Mouse (Mus musculus) midbrain, embryonic 16.5 days (tissue): ENCODE results near the gene Il25. TPM values are rescaled to one million over a fixed set of nuclear protein-coding genes. Genes with fewer than 3 reads are reported as not detected.

Experiments used
- ATAC-seq: fragments of 200-750 bp; cut with Nextera tagmentation; 2 replicates; pipeline ENCODE4 v1.8.0; 2017; ENCODE audit warnings: moderate TSS enrichment
- H3K27ac ChIP-seq: fragments of 300-500 bp; sonication (generic); 2 replicates; pipeline ENCODE4 v1.5.1; 2014; ENCODE audit warnings: mild to moderate bottlenecking, low read length, mixed read lengths
- H3K27me3 ChIP-seq: fragments of 300-500 bp; sonication (generic); 2 replicates; pipeline ENCODE4 v1.6.1; 2014; ENCODE audit warnings: low read depth, low read length, mixed read lengths; ENCODE audit not compliant: control insufficient read depth, insufficient read depth
- H3K36me3 ChIP-seq: fragments of 300-500 bp; sonication (generic); 2 replicates; pipeline ENCODE4 v1.6.1; 2014; ENCODE audit warnings: mild to moderate bottlenecking, low read length, moderate library complexity, mixed read lengths; ENCODE audit not compliant: control insufficient read depth, insufficient read depth
- H3K4me1 ChIP-seq: fragments of 300-500 bp; sonication (generic); 2 replicates; pipeline ENCODE4 v1.6.1; 2014; ENCODE audit warnings: mild to moderate bottlenecking, low read length, mixed read lengths; ENCODE audit not compliant: control insufficient read depth, insufficient read depth
- H3K4me2 ChIP-seq: fragments of 300-500 bp; sonication (generic); 2 replicates; pipeline ENCODE4 v1.6.1; 2014; ENCODE audit warnings: mild to moderate bottlenecking, low read length, mixed read lengths
- H3K4me3 ChIP-seq: fragments of 300-500 bp; sonication (generic); 2 replicates; pipeline ENCODE4 v1.5.1; 2014; ENCODE audit warnings: low read depth, mild to moderate bottlenecking, low read length, moderate library complexity, mixed read lengths
- H3K9ac ChIP-seq: fragments of 300-500 bp; sonication (generic); 2 replicates; pipeline ENCODE4 v1.6.1; 2014; ENCODE audit warnings: low read depth, low read length, mixed read lengths
- H3K9me3 ChIP-seq: fragments of 300-500 bp; sonication (generic); replicated peaks from 2 replicates; pipeline ENCODE4 v1.6.1; 2014; ENCODE audit warnings: mild to moderate bottlenecking, low read length, mixed read lengths; ENCODE audit not compliant: control insufficient read depth, poor library complexity, severe bottlenecking
- WGBS: fragments of 180-500 bp; shearing (Covaris S2); extraction: QIAGEN DNeasy Blood & Tissue Kit; methylation state at CpG from one replicate; pipeline ENCODE4 v1.1.7; 2014; 5-methylcytosine and 5-hydroxymethylcytosine counted together
- polyA plus RNA-seq: library from polyadenylated mRNA; unstranded; fragments of >200 nt; fragmentation: Nextera tagmentation; extraction: Ambion mirVana; gene quantifications from 2 replicates; pipeline ENCODE4 v1.2.1, GENCODE M21; 2015

The Il25 gene
- polyA plus RNA-seq, 1 experiment from 2014 or later: 0.51 TPM

- Histone ChIP-seq H3K27me3 (no peaks in the 10 kb centered on the region), H3K4me1 (peaks cover 24% of the 10 kb centered on the region), H3K36me3 (peaks cover under 1% of the 10 kb centered on the region; the same call in 1 of the 2 replicates), H3K9me3 (no peaks in the 10 kb centered on the region), H3K4me3 (peak within 1 kb of the TSS; percentile 54), H3K9ac (peak within 1 kb of the TSS; percentile 79), H3K27ac (peak within 1 kb of the TSS; percentile 87), H3K4me2 (peak within 1 kb of the TSS; percentile 95)
- WGBS: 2% methylated on average over 57 of the region's 57 CpGs
- peak; percentile 68 for ATAC-seq
These were observed 6.8 kb upstream of the Il25 start, which contains the start of gene Efs for GRCm38 (mm10) chr14:54925349-54926342. Gene Efs, minus strand, starts transcription at chr14:54926126.

GRCm38 (mm10) chr14:54926401-54927158, 5.9 kb upstream of the Il25 start:
- H3K4me2 ChIP-seq: peak overlapping the region; percentile 95
- H3K4me1 ChIP-seq: peaks cover 26% of the 10 kb centered on the region
- H3K27ac ChIP-seq: peak overlapping the region; percentile 87
- H3K9me3 ChIP-seq: no peaks in the 10 kb centered on the region
- WGBS: under 1% methylated on average over 34 of the region's 58 CpGs
- ATAC-seq: peak; percentile 63
- H3K9ac ChIP-seq: peak overlapping the region; percentile 79
- H3K36me3 ChIP-seq: no peaks in the 10 kb centered on the region
- peak overlapping the region; percentile 54 for H3K4me3 ChIP-seq
- no peaks in the 10 kb centered on the region for H3K27me3 ChIP-seq

- Histone ChIP-seq H3K4me2 (peak overlapping the region; percentile 95), H3K27ac (peak overlapping the region; percentile 87), H3K4me3 (no peak overlapping the region; the same call in 1 of the 2 replicates), H3K36me3 (no peaks in the 10 kb centered on the region), H3K27me3 (no peaks in the 10 kb centered on the region), H3K4me1 (peaks cover 26% of the 10 kb centered on the region), H3K9me3 (no peaks in the 10 kb centered on the region), H3K9ac (peak overlapping the region; percentile 79)
- 17% methylated on average over 7 of the region's 7 CpGs for WGBS
- ATAC-seq: no peak
These were observed 5.2 kb upstream of the Il25 start for GRCm38 (mm10) chr14:54927296-54927695.

- no peaks in the 10 kb centered on the region for H3K27me3 ChIP-seq
- H3K4me2 ChIP-seq: no peak overlapping the region
- no peak overlapping the region for H3K27ac ChIP-seq
- ATAC-seq: no peak
- no peak overlapping the region for H3K4me3 ChIP-seq
- H3K36me3 ChIP-seq: no peaks in the 10 kb centered on the region
- WGBS: 87% methylated on average over 5 of the region's 5 CpGs
- H3K9me3 ChIP-seq: no peaks in the 10 kb centered on the region
- no peak overlapping the region for H3K9ac ChIP-seq
- peaks cover 25% of the 10 kb centered on the region for H3K4me1 ChIP-seq
These were observed 2.7 kb upstream of the Il25 start for GRCm38 (mm10) chr14:54929801-54930200.

GRCm38 (mm10) chr14:54930431-54930830, 2.1 kb upstream of the Il25 start:
- no peak overlapping the region for H3K27ac ChIP-seq
- peaks cover 21% of the 10 kb centered on the region for H3K4me1 ChIP-seq
- H3K4me3 ChIP-seq: no peak overlapping the region
- WGBS: 22% methylated on average over 2 of the region's 2 CpGs
- no peaks in the 10 kb centered on the region for H3K9me3 ChIP-seq
- H3K9ac ChIP-seq: no peak overlapping the region
- ATAC-seq: no peak
- no peak overlapping the region for H3K4me2 ChIP-seq
- H3K36me3 ChIP-seq: no peaks in the 10 kb centered on the region
- H3K27me3 ChIP-seq: no peaks in the 10 kb centered on the region

GRCm38 (mm10) chr14:54935904-54936830, 3.7 kb downstream of the Il25 start, which contains the start of gene Cmtm5:
Gene Cmtm5, plus strand, starts transcription at chr14:54936261.
- peak within 1 kb of the TSS; percentile 15; the same call in 1 of the 2 replicates for H3K4me2 ChIP-seq
- peak within 1 kb of the TSS; percentile 2; the same call in 1 of the 2 replicates for H3K9ac ChIP-seq
- no peaks in the 10 kb centered on the region for H3K27me3 ChIP-seq
- no peaks in the 10 kb centered on the region for H3K4me1 ChIP-seq
- peak; percentile 66 for ATAC-seq
- no peaks in the 10 kb centered on the region for H3K36me3 ChIP-seq
- no peak within 1 kb of the TSS for H3K4me3 ChIP-seq
- H3K9me3 ChIP-seq: no peaks in the 10 kb centered on the region
- peak within 1 kb of the TSS; percentile 53 for H3K27ac ChIP-seq
- 28% methylated on average over 8 of the region's 8 CpGs for WGBS

GRCm38 (mm10) chr14:54936831-54937160, 4.3 kb downstream of the Il25 start:
- Histone ChIP-seq H3K9me3 (no peaks in the 10 kb centered on the region), H3K27me3 (no peaks in the 10 kb centered on the region), H3K36me3 (no peaks in the 10 kb centered on the region), H3K9ac (no peak overlapping the region), H3K4me1 (no peaks in the 10 kb centered on the region), H3K27ac (peak overlapping the region; percentile 53; the same call in 1 of the 2 replicates), H3K4me3 (no peak overlapping the region), H3K4me2 (no peak overlapping the region)
- ATAC-seq: no peak
- 62% methylated on average over 6 of the region's 6 CpGs for WGBS
